Mouse (Mus musculus) stomach, embryonic 16.5 days (tissue): Measurements from ENCODE around the gene Dnajc5. TPM values are rescaled to one million over a fixed set of nuclear protein-coding genes. Genes with fewer than 3 reads are reported as not detected.

Experiments used
- ATAC-seq: fragments of 200-750 bp; cut with Nextera tagmentation; 2 replicates; pipeline ENCODE4 v1.8.0; 2017; ENCODE audit warnings: moderate number of reproducible peaks, moderate TSS enrichment; ENCODE audit not compliant: insufficient read depth, low FRiP score
- H3K27ac ChIP-seq: fragments of 300-500 bp; sonication (generic); 2 replicates; pipeline ENCODE4 v1.5.1; 2014; ENCODE audit warnings: low read length
- H3K27me3 ChIP-seq: fragments of 300-500 bp; sonication (generic); 2 replicates; pipeline ENCODE4 v1.6.1; 2014; ENCODE audit warnings: low read length, control low read depth, mixed read lengths; ENCODE audit not compliant: control insufficient read depth, insufficient read depth
- H3K36me3 ChIP-seq: fragments of 300-500 bp; sonication (generic); 2 replicates; pipeline ENCODE4 v1.6.1; 2014; ENCODE audit warnings: low read length; ENCODE audit not compliant: control insufficient read depth, insufficient read depth
- H3K4me1 ChIP-seq: fragments of 300-500 bp; sonication (generic); 2 replicates; pipeline ENCODE4 v1.6.1; 2014; ENCODE audit warnings: low read length, control low read depth, mixed read lengths; ENCODE audit not compliant: control insufficient read depth, insufficient read depth
- H3K4me2 ChIP-seq: fragments of 300-500 bp; sonication (generic); 2 replicates; pipeline ENCODE4 v1.6.1; 2014; ENCODE audit warnings: low read depth, low read length, mixed read lengths
- H3K4me3 ChIP-seq: fragments of 300-500 bp; sonication (generic); replicated peaks from 2 replicates; pipeline ENCODE4 v1.5.1; 2014; ENCODE audit warnings: mild to moderate bottlenecking, low read length
- H3K9ac ChIP-seq: fragments of 300-500 bp; sonication (generic); 2 replicates; pipeline ENCODE4 v1.6.1; 2014; ENCODE audit warnings: low read length
- H3K9me3 ChIP-seq: fragments of 300-500 bp; sonication (generic); replicated peaks from 2 replicates; pipeline ENCODE4 v1.6.1; 2016; ENCODE audit warnings: low read length, control low read depth; ENCODE audit not compliant: control insufficient read depth
- WGBS: fragments of 180-500 bp; shearing (Covaris S2); extraction: QIAGEN DNeasy Blood & Tissue Kit; methylation state at CpG from one replicate; pipeline ENCODE4 v1.1.7; 2014; 5-methylcytosine and 5-hydroxymethylcytosine counted together
- polyA plus RNA-seq: library from polyadenylated mRNA; unstranded; fragments of >200 nt; fragmentation: Nextera tagmentation; extraction: Ambion mirVana; gene quantifications from 2 replicates; pipeline ENCODE4 v1.2.1, GENCODE M21; 2015

Gene Dnajc5
- polyA plus RNA-seq, 1 experiment from 2014 or later, result 77.5 TPM

- H3K27me3 ChIP-seq, result no peaks in the 10 kb centered on the region
- H3K4me3 ChIP-seq, result no peak overlapping the region
- ATAC-seq, result no peak
- 89% methylated on average over 9 of the region's 9 CpGs for WGBS
- peaks cover 12% of the 10 kb centered on the region for H3K4me1 ChIP-seq
- no peak overlapping the region for H3K27ac ChIP-seq
- peaks cover 7% of the 10 kb centered on the region; the same call in 1 of the 2 replicates for H3K36me3 ChIP-seq
- no peak overlapping the region for H3K4me2 ChIP-seq
- H3K9ac ChIP-seq, result no peak overlapping the region
- no peaks in the 10 kb centered on the region for H3K9me3 ChIP-seq
Measured at GRCm38 (mm10) chr2:181573961-181574360, 53.7 kb downstream of the Dnajc5 start.

GRCm38 (mm10) chr2:181574921-181575545 lies 54.7 kb downstream of the Dnajc5 start:
- Histone ChIP-seq H3K27me3 (no peaks in the 10 kb centered on the region), H3K4me1 (peaks cover 23% of the 10 kb centered on the region), H3K27ac (no peak overlapping the region), H3K36me3 (peaks cover 7% of the 10 kb centered on the region; the same call in 1 of the 2 replicates), H3K4me2 (no peak overlapping the region), H3K4me3 (no peak overlapping the region), H3K9ac (no peak overlapping the region), H3K9me3 (no peaks in the 10 kb centered on the region)
- no peak for ATAC-seq
- 92% methylated on average over 7 of the region's 7 CpGs for WGBS

- 87% methylated on average over 2 of the region's 2 CpGs for whole genome bisulfite sequencing
- Histone ChIP-seq H3K9me3 (no peaks in the 10 kb centered on the region), H3K36me3 (peaks cover 7% of the 10 kb centered on the region; the same call in 1 of the 2 replicates), H3K27me3 (no peaks in the 10 kb centered on the region), H3K27ac (no peak overlapping the region), H3K4me1 (peaks cover 31% of the 10 kb centered on the region), H3K4me3 (no peak overlapping the region), H3K9ac (no peak overlapping the region), H3K4me2 (no peak overlapping the region)
- ATAC-seq, result no peak
Measured at GRCm38 (mm10) chr2:181576613-181577012, 56.3 kb downstream of the Dnajc5 start.

GRCm38 (mm10) chr2:181577126-181577525 lies 56.8 kb downstream of the Dnajc5 start:
- ATAC-seq, result no peak
- Histone ChIP-seq H3K9me3 (no peaks in the 10 kb centered on the region), H3K4me2 (no peak overlapping the region), H3K4me3 (no peak overlapping the region), H3K27me3 (no peaks in the 10 kb centered on the region), H3K27ac (no peak overlapping the region), H3K4me1 (peaks cover 31% of the 10 kb centered on the region), H3K9ac (no peak overlapping the region), H3K36me3 (peaks cover 7% of the 10 kb centered on the region; the same call in 1 of the 2 replicates)
- 61% methylated on average over 2 of the region's 2 CpGs for WGBS

GRCm38 (mm10) chr2:181577981-181578581 lies 57.8 kb downstream of the Dnajc5 start:
- Histone ChIP-seq H3K4me3 (no peak overlapping the region), H3K9me3 (no peaks in the 10 kb centered on the region), H3K27ac (no peak overlapping the region), H3K4me2 (peak overlapping the region; percentile 5; the same call in 1 of the 2 replicates), H3K36me3 (peaks cover 3% of the 10 kb centered on the region; the same call in 1 of the 2 replicates), H3K9ac (peak overlapping the region; percentile 34), H3K27me3 (no peaks in the 10 kb centered on the region), H3K4me1 (peaks cover 34% of the 10 kb centered on the region)
- WGBS, result 63% methylated on average over 7 of the region's 7 CpGs
- ATAC-seq, result no peak

GRCm38 (mm10) chr2:181578790-181579618 lies 58.7 kb downstream of the Dnajc5 start:
- Histone ChIP-seq H3K9me3 (no peaks in the 10 kb centered on the region), H3K4me3 (no peak overlapping the region), H3K36me3 (no peaks in the 10 kb centered on the region), H3K4me1 (peaks cover 34% of the 10 kb centered on the region), H3K4me2 (peak overlapping the region; percentile 5; the same call in 1 of the 2 replicates), H3K9ac (peak overlapping the region; percentile 6; the same call in 1 of the 2 replicates), H3K27me3 (no peaks in the 10 kb centered on the region), H3K27ac (no peak overlapping the region)
- no peak for ATAC-seq
- WGBS, result 21% methylated on average over 5 of the region's 5 CpGs

GRCm38 (mm10) chr2:181579681-181580080 lies 59.4 kb downstream of the Dnajc5 start:
- H3K4me2 ChIP-seq, result no peak overlapping the region
- ATAC-seq, result no peak
- H3K27me3 ChIP-seq, result no peaks in the 10 kb centered on the region
- H3K9ac ChIP-seq, result 0 out of 2 replicates have a peak overlapping the region, but pooled peaks have one; percentile 73
- no peaks in the 10 kb centered on the region for H3K9me3 ChIP-seq
- 0 out of 2 replicates have a peak, but pooled peaks cover 4% of the 10 kb centered on the region for H3K36me3 ChIP-seq
- H3K4me1 ChIP-seq, result peaks cover 34% of the 10 kb centered on the region
- no peak overlapping the region for H3K4me3 ChIP-seq
- 81% methylated on average over 1 of the region's 1 CpGs for WGBS
- no peak overlapping the region for H3K27ac ChIP-seq

GRCm38 (mm10) chr2:181580131-181580772 lies 60.0 kb downstream of the Dnajc5 start:
- no peaks in the 10 kb centered on the region for H3K9me3 ChIP-seq
- no peak for ATAC-seq
- H3K9ac ChIP-seq, result peak overlapping the region; percentile 73
- no peaks in the 10 kb centered on the region for H3K27me3 ChIP-seq
- peak overlapping the region; percentile 98 for H3K27ac ChIP-seq
- H3K4me1 ChIP-seq, result peaks cover 34% of the 10 kb centered on the region
- 79% methylated on average over 5 of the region's 5 CpGs for WGBS
- peak overlapping the region; percentile 80 for H3K4me3 ChIP-seq
- H3K36me3 ChIP-seq, result peaks cover 9% of the 10 kb centered on the region; the same call in 1 of the 2 replicates
- H3K4me2 ChIP-seq, result peak overlapping the region; percentile 97
